Mouse (Mus musculus) cerebellum, postnatal 14 days (tissue): ENCODE data around the gene Inpp4a.
A peak's percentile ranks its signal among the peaks of the same experiment; 100 is the strongest.

Source experiments
- DNase-seq, 2 experiments: peaks; one replicate each; pipeline ENCODE4 v3.0.0; 2021; ENCODE audit warnings: mixed read lengths in 2 of 2

Inpp4a gene

DNA sequence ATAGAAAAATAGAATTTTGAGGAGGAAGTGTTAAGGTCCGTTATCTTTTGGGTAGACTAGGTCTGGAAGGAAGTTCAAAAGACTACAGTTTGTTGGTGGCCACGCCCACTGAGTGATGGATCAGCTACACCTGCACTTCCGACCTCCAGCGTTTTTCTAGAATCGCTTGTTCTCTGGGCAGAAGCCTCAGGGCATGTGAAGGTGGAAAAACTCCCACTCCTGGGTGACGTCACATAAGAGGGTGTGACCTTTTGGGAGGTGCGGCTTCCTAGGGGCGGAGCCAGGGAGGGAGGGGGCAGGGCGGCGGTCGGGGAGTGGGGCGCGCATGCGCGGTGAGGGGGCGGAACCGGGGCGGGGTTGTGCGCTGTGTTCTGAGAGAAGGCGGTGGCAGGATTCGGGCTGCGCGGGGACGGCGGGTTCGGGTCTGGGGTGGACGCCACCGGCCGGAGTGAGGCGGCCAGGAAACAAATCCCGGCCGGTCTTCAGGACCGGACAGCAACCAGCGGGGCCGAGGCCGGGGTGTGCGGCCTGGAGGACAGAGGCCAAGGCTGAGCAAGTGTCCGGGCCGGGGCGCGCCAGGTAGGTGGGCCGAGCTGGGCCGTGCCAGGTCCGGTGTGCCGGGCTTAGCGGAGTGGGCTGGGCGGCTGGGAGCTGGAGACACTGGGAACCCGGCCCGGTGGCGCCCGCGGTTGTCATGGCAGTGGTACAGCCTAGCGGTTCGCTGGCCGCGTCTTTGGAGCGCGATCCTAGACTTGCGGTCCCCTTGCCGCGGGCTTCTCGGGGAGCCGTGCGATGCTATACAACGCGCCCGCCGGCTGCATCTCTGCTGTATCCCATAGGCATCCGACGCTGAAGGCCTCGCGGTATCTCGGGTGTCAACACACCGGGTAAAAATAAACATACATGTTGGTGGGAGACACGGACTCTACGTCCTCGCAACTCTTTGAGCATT is at the start of gene Inpp4a:
Gene Inpp4a, plus strand, starts transcription at position 326 of the 952 bp plus-strand sequence.
- peak; percentile 99 to 100 for DNase-seq

- peak; percentile 94 to 97 for DNase-seq
Measured at GRCm38 (mm10) chr1:37250643-37251310, 48.9 kb upstream of the Inpp4a start.

DNA sequence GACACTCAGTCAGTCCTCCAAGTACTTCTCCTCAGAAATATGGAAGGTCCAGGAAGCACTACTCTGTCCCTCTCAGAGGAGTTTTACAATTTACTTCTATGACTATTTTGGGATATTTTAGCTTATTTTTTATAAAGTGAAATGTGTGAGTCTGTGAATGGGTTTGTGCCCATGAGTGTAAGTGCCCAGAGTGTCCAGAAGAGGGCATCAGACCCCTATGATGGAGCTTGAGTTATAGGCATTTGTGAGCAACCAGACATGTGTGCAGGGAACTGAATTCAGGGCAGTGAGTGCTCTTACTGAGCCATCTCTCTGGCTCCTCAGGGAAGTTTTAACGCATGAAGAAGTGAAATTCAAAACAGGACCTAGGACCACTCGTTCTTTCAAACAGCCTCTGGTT is 41.2 kb upstream of the Inpp4a start:
- no peak for DNase-seq

GRCm38 (mm10) chr1:37272464-37272863 is 27.2 kb upstream of the Inpp4a start:
- peak; percentile 75 to 80 for DNase-seq

DNA sequence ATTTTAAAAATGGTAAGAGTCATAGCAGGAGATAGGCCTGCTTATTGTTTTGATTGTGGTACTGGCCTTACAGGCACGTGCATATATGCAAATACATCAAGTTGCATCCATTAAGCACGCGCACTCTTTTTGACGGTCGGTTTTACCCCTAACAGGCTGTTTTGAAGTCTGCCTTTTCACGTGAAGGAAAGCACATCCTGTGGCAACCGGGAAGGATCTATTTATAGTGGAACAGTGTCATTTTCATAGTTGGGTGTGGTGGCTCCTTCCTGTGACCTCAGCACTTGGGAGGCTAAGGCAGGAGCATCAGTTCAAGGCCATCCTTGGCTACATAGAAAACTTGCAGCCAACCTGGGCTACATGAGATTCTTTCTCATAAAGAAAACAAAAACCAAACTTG is 13.1 kb upstream of the Inpp4a start:
- DNase-seq, result no peak

GRCm38 (mm10) chr1:37287748-37288147 is 11.9 kb upstream of the Inpp4a start:
- DNase-seq, result no peak

GRCm38 (mm10) chr1:37288181-37288935 is 11.3 kb upstream of the Inpp4a start:
- DNase-seq, result peak in 1 of 2 experiments; percentile 46

GRCm38 (mm10) chr1:37288941-37289340 is 10.7 kb upstream of the Inpp4a start:
- no peak for DNase-seq

- DNase-seq, result no peak
Measured at GRCm38 (mm10) chr1:37296414-37296813, 3.3 kb upstream of the Inpp4a start.

DNA sequence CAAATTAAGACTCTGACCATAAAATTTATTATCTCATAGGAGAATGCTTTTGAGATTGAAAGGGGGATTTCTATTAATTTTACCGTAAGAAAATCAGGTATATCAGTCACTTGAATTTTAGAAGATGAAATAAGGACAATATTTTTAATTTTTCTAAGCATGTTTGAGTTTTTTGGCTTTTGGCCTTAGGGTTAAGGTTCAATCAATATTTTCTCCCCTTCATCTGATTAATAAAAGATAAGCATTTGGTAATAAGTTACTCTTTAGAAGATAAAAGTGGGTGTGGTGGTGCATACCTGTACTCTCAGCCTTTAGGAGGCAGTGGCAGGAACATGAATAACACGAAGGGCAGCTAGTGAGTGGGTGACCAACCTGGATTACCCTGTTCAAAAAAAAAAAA is 761 bp upstream of the Inpp4a start:
- DNase-seq, result no peak

- peak; percentile 38 to 47 for DNase-seq
Measured at GRCm38 (mm10) chr1:37300650-37301049, 985 bp downstream of the Inpp4a start.

DNA sequence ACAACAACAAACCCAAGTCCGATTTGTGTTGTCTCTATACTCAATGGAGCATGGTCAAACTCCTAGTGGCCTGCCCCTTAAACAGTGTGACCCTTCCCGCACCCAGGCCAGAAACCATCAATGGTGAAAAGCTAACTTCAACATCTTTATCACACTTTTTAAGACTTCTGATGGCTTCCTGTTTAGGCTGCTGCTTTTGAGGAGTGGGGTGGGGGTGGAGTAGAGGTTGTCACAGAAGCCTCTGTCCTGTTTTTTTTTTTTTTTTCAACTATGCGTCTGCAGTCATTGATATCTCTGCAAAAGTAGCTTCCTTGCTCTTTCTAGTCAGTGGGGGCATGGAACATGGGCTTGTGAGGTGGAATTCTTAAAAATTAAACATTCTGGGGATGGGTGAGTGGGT is 3.1 kb downstream of the Inpp4a start:
- DNase-seq, result no peak

- no peak for DNase-seq
Measured at GRCm38 (mm10) chr1:37305691-37306287, 6.1 kb downstream of the Inpp4a start.

- DNase-seq, result no peak
Measured at GRCm38 (mm10) chr1:37307586-37307985, 7.9 kb downstream of the Inpp4a start.

DNA sequence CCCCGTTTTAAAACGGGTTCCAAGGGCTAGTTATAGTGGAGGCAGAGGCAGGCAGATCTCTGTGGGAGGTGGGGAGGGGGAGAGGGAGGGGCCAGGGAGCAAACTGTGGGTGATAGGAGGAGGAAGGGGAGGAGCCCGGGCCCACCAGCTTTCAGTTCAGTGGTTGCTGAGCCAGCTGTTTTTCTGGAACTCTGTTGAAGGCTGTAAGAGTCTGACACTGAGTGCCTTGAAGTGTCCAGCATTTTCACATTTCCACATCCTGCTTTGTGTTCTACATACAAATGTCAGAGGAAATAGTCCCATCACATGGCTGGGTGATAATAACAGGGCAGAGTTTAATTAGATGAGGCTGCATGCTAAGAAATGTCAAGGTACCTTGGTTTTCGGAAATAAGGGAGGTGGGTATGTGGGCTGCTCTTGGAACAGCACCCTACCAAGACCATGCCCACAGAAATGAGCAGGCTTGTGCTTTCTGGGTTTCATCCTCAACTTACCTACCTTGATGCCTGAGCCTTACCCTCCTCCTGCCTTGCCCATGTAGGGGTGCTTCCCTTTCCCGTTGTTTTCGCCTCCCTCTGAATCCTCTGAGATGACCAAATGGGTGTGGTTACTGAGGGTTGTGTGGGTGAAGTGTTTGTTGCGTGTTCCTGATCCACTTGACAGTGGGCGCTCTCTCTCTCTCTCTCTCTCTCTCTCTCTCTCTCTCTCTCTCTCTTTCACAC is 8.5 kb downstream of the Inpp4a start:
- no peak for DNase-seq

GRCm38 (mm10) chr1:37308743-37309100 is 9.1 kb downstream of the Inpp4a start:
- no peak for DNase-seq

DNA sequence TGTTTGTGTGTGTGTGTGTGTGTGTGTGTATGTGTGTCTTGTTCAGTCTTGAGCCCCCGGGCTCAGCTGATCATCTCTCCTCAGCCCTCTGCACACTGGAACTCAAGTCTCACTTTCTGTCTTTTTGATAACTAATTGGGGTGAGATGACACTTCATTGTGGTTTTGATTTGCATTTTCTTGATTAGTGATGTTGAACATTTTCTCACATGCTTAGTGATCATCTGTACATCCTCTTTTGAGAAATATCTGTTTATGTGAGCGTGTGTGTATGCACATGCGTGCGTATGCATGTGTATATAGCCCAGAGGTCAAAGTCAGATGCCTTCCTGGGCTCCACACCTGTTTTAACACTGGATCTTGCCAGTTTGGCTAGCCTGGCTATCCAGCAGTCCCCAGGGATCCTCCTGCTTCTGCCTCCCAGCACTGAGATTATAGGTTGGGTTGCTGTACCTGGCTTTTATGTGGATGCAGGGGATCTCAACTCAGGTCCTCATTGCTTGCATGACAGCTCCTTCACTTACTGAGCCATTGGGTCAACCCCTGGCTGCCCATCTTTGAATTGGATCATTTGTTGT is 10.4 kb downstream of the Inpp4a start:
- no peak for DNase-seq

DNA sequence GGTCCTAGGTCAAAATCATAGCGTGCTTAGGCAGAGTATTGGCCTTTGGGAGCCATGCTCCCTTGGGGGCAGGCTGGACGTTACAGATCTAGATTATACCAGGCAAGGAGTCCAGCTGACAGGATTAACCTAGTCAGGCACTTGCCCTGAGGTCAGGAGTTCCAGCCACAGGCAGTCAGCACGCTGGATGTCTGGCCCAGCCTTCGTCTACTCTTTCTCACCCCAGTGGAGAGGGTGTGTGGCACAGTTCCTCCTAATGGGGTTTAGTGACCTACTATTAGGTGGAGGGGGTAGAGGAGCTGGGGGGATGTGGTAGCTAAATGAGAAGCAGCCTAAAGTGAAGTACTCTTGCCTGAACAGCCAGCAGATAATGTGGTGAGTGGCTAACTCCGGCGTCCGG is 14.7 kb downstream of the Inpp4a start:
- DNase-seq, result no peak

DNA sequence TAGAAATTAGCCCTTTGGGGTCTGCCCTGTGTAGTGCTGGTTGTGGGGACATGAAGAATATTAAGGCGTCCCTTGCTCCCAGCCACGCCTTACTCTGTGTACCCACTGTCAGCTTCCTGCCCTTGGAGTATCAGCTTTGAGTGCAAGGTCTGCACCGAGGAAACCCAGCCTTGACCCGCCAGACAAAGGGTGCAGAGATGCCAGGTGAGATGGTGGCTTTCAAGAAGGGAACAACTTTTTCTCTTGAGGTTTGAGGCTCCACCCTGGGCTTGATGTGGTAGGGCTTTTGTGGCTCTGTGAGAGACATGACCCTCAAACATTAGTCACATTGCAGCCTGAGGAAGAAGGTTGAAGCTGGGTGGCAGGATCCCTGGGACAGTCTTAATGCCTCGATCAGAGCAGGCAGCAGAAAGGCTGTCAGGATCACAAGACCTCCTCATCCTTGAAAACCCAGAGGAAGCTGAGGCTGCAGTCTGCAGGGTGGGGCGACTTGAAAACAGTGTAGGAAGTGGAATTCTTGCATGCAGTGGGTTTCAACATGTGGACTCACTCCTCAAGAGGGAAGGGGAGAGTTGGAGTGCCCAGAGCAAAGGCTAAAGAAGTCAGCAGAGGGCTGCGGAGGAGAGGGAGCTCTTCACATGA is 18.1 kb downstream of the Inpp4a start:
- DNase-seq, result no peak

DNA sequence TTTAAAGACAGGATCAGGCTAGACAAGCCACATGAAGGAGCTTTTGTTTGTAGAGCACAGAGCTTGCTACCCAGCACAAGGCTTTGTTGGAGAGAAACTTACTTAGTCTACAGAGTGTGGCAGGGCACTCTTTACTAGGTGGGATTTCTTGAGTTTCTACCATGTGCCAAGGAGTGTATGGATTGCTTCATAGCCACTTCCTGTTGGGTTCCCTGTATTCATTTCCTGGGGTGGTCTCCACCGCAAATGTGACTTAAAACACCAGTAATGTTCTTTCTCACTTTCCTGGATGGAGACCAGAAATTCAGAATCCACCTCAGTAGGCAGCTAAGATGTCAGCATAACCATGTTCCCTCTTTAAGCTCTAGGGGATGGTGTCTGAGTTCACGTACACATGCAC is 18.9 kb downstream of the Inpp4a start:
- DNase-seq, result no peak

GRCm38 (mm10) chr1:37322690-37323089 is 23.0 kb downstream of the Inpp4a start:
- no peak for DNase-seq
